In genomic region chr4:151860441-151861331, GRCm38 (mm10) we compare ENCODE assay signal across 7 mouse cellular contexts. TPM values are rescaled to one million over a fixed set of nuclear protein-coding genes. Genes with fewer than 3 reads are reported as not detected.
DNase-seq lines count a peak whose midpoint lies in the region; ATAC-seq and TF ChIP-seq lines count a peak whose summit lies in the region.

No protein-coding gene starts in this region.

- H3K4me3 ChIP-seq in ES-E14 (ENCODE audit: insufficient read depth in 1 of 2, low read depth in 1 of 2, low read length in 2 of 2, poor library complexity in 1 of 2, severe bottlenecking in 1 of 2), result peak overlapping the region; percentile 66 to 99
- peak overlapping the region; percentile 69 for H3K4me3 ChIP-seq in embryonic facial prominence, embryonic 15.5 days (replicated peaks)
- peak overlapping the region; percentile 44 for H3K4me3 ChIP-seq in macrophage (ENCODE audit: inconsistent target)

- intact Hi-C loops in heart, postnatal 10 days (cut with DNase I), result loop anchor here (5.0 kb wide), 1 partner anchor 62 kb away; no protein-coding TSS in a partner anchor

- no peak for ATAC-seq in embryonic facial prominence, embryonic 15.5 days (ENCODE audit: insufficient number of reproducible peaks, low FRiP score, low TSS enrichment, low read depth)

- H3K27me3 ChIP-seq in embryonic facial prominence, embryonic 15.5 days, result no peaks in the 10 kb centered on the region

- H3K4me2 ChIP-seq in embryonic facial prominence, embryonic 15.5 days (replicated peaks), result peak overlapping the region; percentile 88

- no peaks in the 10 kb centered on the region for H3K9me3 ChIP-seq in ES-E14 (ENCODE audit: control insufficient read depth, insufficient read depth, low read depth, low read length)
- no peaks in the 10 kb centered on the region for H3K9me3 ChIP-seq in embryonic facial prominence, embryonic 15.5 days (replicated peaks)

- H3K4me1 ChIP-seq in ES-E14 (ENCODE audit: control insufficient read depth in 2 of 2, insufficient read depth in 2 of 2, low read length in 2 of 2, poor library complexity in 1 of 2), result peaks cover 3 to 4% of the 10 kb centered on the region in 2 experiments; a peak in 2 of 4 replicates
- H3K4me1 ChIP-seq in embryonic facial prominence, embryonic 15.5 days, result peaks cover 19% of the 10 kb centered on the region

- H3K9ac ChIP-seq in ES-E14 (ENCODE audit: insufficient read depth, low read depth, low read length, poor library complexity, severe bottlenecking), result peak overlapping the region; percentile 88
- peak overlapping the region; percentile 70 for H3K9ac ChIP-seq in embryonic facial prominence, embryonic 15.5 days

- H3K27ac ChIP-seq in ES-E14 (ENCODE audit: insufficient read depth, low read depth, low read length, poor library complexity, severe bottlenecking) (no peak overlapping the region), macrophage (peak overlapping the region; percentile 59)
- peak overlapping the region; percentile 39; the same call in 1 of the 2 replicates for H3K27ac ChIP-seq in embryonic facial prominence, embryonic 15.5 days (replicated peaks)

- DNase-seq in ES-E14 (ENCODE audit: low read depth, low spot score), result no peak
- DNase-seq in adrenal gland, postnatal 10 days, result peak; percentile 41
- peak; percentile 45 to 52 for DNase-seq in heart, postnatal 10 days
- peak; percentile 40 to 60 for DNase-seq in kidney, postnatal 4 days
- peak; percentile 43 to 50 for DNase-seq in spleen, postnatal 10 days (ENCODE audit: low spot score in 2 of 2)

- H3K36me3 ChIP-seq in ES-E14 (ENCODE audit: control insufficient read depth, insufficient read depth, low read length, poor library complexity, severe bottlenecking) (peaks cover 4% of the 10 kb centered on the region; the same call in 1 of the 2 replicates), macrophage (ENCODE audit: inconsistent target) (no peaks in the 10 kb centered on the region)
- 0 out of 2 replicates have a peak, but pooled peaks cover 3% of the 10 kb centered on the region for H3K36me3 ChIP-seq in embryonic facial prominence, embryonic 15.5 days

- in situ Hi-C loops in ES-E14 (cut with MboI; ENCODE audit: low sequenced_read_pairs in 2 of 2, unreplicated experiment in 2 of 2), result no loop called here

- H3K79me2 ChIP-seq in macrophage (ENCODE audit: inconsistent target), result peaks cover 35% of the 10 kb centered on the region

- WGBS in embryonic facial prominence, embryonic 15.5 days, result 1% methylated on average over 61 of the region's 63 CpGs
- WGBS in macrophage (ENCODE audit: missing documents), result 4% methylated on average over 33 of the region's 63 CpGs

TF ChIP-seq in ES-E14, 5 proteins besides CTCF, POLR2A, EP300 and RAD21:
- TF ChIP-seq HCFC1 (IDR thresholded peaks at IDR 0.05; ENCODE audit: borderline replicate concordance, insufficient read depth, low read length), result no peak
- 0 out of 2 replicates have a peak, but pooled peaks have one; percentile 18 for TF ChIP-seq ZNF384 (IDR thresholded peaks at IDR 0.05; ENCODE audit: low read depth, low read length)
- TF ChIP-seq CHD2 (IDR thresholded peaks at IDR 0.05; ENCODE audit: low read depth, low read length), result no peak
- TF ChIP-seq MAFK (IDR thresholded peaks at IDR 0.05; ENCODE audit: insufficient read depth, low read depth, low read length), result no peak
- no peak for TF ChIP-seq ZC3H11A (IDR thresholded peaks at IDR 0.05; ENCODE audit: borderline replicate concordance, low read depth, low read length)

RNA-seq across cellular contexts. Expression of gene Camta1, which starts 1.0 kb away (rescaled TPM):
- 9.3 and 15.5 TPM in 2 replicates for total RNA-seq in ES-E14 (2012; rRNA removed)
- 10 to 100 TPM; 46.3 to 50.3 TPM for total RNA-seq in adrenal gland, postnatal 10 days (2021)
- 76.7 and 77.1 TPM in 2 replicates for polyA plus RNA-seq in embryonic facial prominence, embryonic 15.5 days (2015; fragmentation: Nextera tagmentation; extraction: Ambion mirVana)
- total RNA-seq in heart, postnatal 10 days (2021), result 100 to 1,000 TPM; 180 to 183 TPM
- total RNA-seq in macrophage (2018; cell fraction: chromatin; rRNA removed), result 10 to 100 TPM in 23 of 26 experiments, 1 to 10 TPM in 3; 7.3 to 52.5 (median 30.6) TPM
- 10 to 100 TPM in 11 of 26 experiments, 1 to 10 TPM in 15; 2.7 to 16.9 (median 9.6) TPM for total RNA-seq in macrophage (2018; cell fraction: cytosol; rRNA removed)
- total RNA-seq in macrophage (2018; cell fraction: nucleus; rRNA removed), result 10 to 100 TPM in 23 of 26 experiments, 1 to 10 TPM in 3; 7.0 to 57.6 (median 26.4) TPM
- polyA plus RNA-seq in macrophage (2018), result 8.7 to 23.8 TPM (median 16.9 TPM) in 3 replicates
